Mouse (Mus musculus): ENCODE measurements around the gene Abt1.

GRCm38 (mm10) chr13:23453926-23454325, 30.3 kb upstream of the Abt1 start:
- TF ChIP-seq CTCF (IDR thresholded peaks at IDR 0.05; ENCODE audit: borderline replicate concordance, insufficient read depth, low read length) (no peak), POLR2A (IDR thresholded peaks at IDR 0.05; ENCODE audit: low read depth, low read length) (no peak)

All from embryonic fibroblast, embryonic 13.5 days (primary cell).